Mouse (Mus musculus): ENCODE measurements around the gene Grem1. TPM values are rescaled to one million over a fixed set of nuclear protein-coding genes. Genes with fewer than 3 reads are reported as not detected.
A peak's percentile ranks its signal among the peaks of the same experiment; 100 is the strongest.

Grem1 gene
- polyA plus RNA-seq, 1 experiment: 0.38 TPM

- DNase-seq: peak; percentile 3
- H3K27me3 ChIP-seq (replicated peaks; ENCODE audit: control insufficient read depth, insufficient read depth, low read length): no peaks in the 10 kb centered on the region; the same call in 1 of the 2 replicates
- H3K4me1 ChIP-seq (ENCODE audit: control insufficient read depth, insufficient read depth, low read length): no peaks in the 10 kb centered on the region
- H3K36me3 ChIP-seq (ENCODE audit: control insufficient read depth, insufficient read depth, low read length): no peaks in the 10 kb centered on the region
- H3K27ac ChIP-seq (ENCODE audit: insufficient read depth, low read depth, low read length): no peak overlapping the region
- WGBS: 2% methylated on average over 47 of the region's 47 CpGs
- H3K4me3 ChIP-seq (ENCODE audit: insufficient read depth, low read depth, low read length): no peak overlapping the region
- TF ChIP-seq POLR2A (IDR thresholded peaks at IDR 0.05; ENCODE audit: low read depth, low read length) (no peak), CTCF (conservative IDR thresholded peaks at IDR 0.05; ENCODE audit: insufficient read depth, insufficient read length, low read depth, low read length) (no peak)
These were observed 728 bp downstream of the Grem1 start for GRCm38 (mm10) chr2:113757525-113758310.

DNA sequence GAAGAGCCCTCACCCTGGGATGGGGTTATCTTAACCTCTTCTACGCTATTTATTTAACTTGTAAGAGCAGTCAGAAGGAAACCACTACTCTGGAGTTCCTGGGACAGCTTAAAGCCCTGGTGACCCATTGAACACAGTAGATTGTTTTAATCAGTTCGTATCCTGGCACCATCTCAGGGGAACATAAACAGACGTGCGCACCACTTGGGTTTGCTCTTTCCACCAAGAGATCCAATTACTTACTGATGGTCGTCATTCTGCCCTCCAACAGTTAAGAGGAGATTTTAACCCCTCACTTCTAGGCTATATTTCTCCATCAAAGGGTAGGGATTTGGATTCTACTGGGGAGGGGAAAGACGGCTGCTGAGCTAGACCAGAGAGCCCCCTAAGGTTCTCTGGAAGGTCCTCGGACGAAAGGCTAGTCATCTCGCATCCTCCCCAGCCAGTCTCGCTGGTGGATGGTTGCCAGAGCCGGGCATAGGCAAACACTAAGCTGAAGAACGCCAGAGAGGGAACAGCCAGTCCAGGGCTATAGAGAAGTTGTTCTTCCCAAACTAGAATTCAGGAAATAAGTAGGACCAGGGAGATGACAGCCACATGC is 1.4 kb downstream of the Grem1 start:
- H3K36me3 ChIP-seq (ENCODE audit: control insufficient read depth, insufficient read depth, low read length): no peaks in the 10 kb centered on the region
- H3K4me1 ChIP-seq (ENCODE audit: control insufficient read depth, insufficient read depth, low read length): no peaks in the 10 kb centered on the region
- no peaks in the 10 kb centered on the region; the same call in 1 of the 2 replicates for H3K27me3 ChIP-seq (replicated peaks; ENCODE audit: control insufficient read depth, insufficient read depth, low read length)
- no peak overlapping the region for H3K27ac ChIP-seq (ENCODE audit: insufficient read depth, low read depth, low read length)
- WGBS: 6% methylated on average over 12 of the region's 12 CpGs
- no peak for TF ChIP-seq POLR2A (IDR thresholded peaks at IDR 0.05; ENCODE audit: low read depth, low read length)
- no peak for TF ChIP-seq CTCF (conservative IDR thresholded peaks at IDR 0.05; ENCODE audit: insufficient read depth, insufficient read length, low read depth, low read length)
- no peak for DNase-seq
- H3K4me3 ChIP-seq (ENCODE audit: insufficient read depth, low read depth, low read length): no peak overlapping the region

DNA sequence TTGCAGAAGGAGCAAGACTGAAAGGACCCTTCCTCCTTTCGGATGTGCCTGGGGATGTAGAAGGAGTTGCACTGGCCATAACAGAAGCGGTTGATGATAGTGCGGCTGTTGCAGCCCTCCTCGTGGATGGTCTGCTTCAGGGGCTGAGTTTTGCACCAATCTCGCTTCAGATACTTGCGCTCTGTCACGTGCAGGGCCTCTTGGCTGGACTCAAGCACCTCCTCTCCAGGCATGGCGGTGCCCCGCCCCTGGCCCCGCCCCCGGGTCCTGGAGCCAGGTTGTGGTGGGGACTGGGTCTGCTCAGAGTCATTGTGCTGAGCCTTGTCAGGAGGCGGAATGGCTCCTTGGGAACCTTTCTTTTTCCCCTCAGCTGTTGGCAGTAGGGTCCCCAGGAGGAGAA is 8.7 kb downstream of the Grem1 start:
- Histone ChIP-seq H3K36me3 (ENCODE audit: control insufficient read depth, insufficient read depth, low read length) (no peaks in the 10 kb centered on the region), H3K4me1 (ENCODE audit: control insufficient read depth, insufficient read depth, low read length) (no peaks in the 10 kb centered on the region), H3K27me3 (replicated peaks; ENCODE audit: control insufficient read depth, insufficient read depth, low read length) (no peaks in the 10 kb centered on the region), H3K27ac (ENCODE audit: insufficient read depth, low read depth, low read length) (no peak overlapping the region), H3K4me3 (ENCODE audit: insufficient read depth, low read depth, low read length) (no peak overlapping the region)
- no peak for DNase-seq
- no peak for TF ChIP-seq POLR2A (IDR thresholded peaks at IDR 0.05; ENCODE audit: low read depth, low read length)
- no peak for TF ChIP-seq CTCF (conservative IDR thresholded peaks at IDR 0.05; ENCODE audit: insufficient read depth, insufficient read length, low read depth, low read length)
- WGBS: 82% methylated on average over 12 of the region's 12 CpGs

DNA sequence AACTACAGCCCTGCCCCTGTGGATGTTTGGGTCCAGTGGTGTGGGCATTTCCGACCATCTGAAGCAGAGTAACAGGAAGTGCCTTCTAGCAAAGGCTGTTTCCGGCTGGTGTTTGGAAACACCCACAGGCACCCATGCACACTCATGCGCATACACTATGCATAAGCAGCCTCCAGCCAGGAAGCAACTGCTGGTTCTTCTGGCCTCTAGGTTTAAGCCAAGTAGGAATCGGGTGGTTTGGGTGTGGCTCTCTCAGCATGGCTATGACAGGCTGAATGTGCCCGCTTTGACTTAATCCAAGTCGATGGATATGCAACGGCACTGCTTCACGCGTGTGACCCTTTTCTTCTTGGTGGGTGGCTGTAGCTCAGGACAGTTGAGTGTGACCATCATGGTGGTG is 9.1 kb downstream of the Grem1 start:
- H3K27me3 ChIP-seq (replicated peaks; ENCODE audit: control insufficient read depth, insufficient read depth, low read length): no peaks in the 10 kb centered on the region

GRCm38 (mm10) chr2:113728581-113728980 is 29.9 kb downstream of the Grem1 start:
- H3K27ac ChIP-seq (ENCODE audit: insufficient read depth, low read depth, low read length): no peak overlapping the region
- no peaks in the 10 kb centered on the region for H3K36me3 ChIP-seq (ENCODE audit: control insufficient read depth, insufficient read depth, low read length)
- H3K4me3 ChIP-seq (ENCODE audit: insufficient read depth, low read depth, low read length): no peak overlapping the region
- TF ChIP-seq CTCF (conservative IDR thresholded peaks at IDR 0.05; ENCODE audit: insufficient read depth, insufficient read length, low read depth, low read length) (no peak), POLR2A (IDR thresholded peaks at IDR 0.05; ENCODE audit: low read depth, low read length) (no peak)
- no peaks in the 10 kb centered on the region for H3K4me1 ChIP-seq (ENCODE audit: control insufficient read depth, insufficient read depth, low read length)
- DNase-seq: no peak
- no peaks in the 10 kb centered on the region for H3K27me3 ChIP-seq (replicated peaks; ENCODE audit: control insufficient read depth, insufficient read depth, low read length)
- WGBS: 90% methylated on average over 3 of the region's 3 CpGs

More for the DNA sequence above, 9.1 kb downstream of the Grem1 start:
- no peak overlapping the region for H3K4me3 ChIP-seq (ENCODE audit: insufficient read depth, low read depth, low read length)
- WGBS: 91% methylated on average over 9 of the region's 9 CpGs
- TF ChIP-seq CTCF (conservative IDR thresholded peaks at IDR 0.05; ENCODE audit: insufficient read depth, insufficient read length, low read depth, low read length) (no peak), POLR2A (IDR thresholded peaks at IDR 0.05; ENCODE audit: low read depth, low read length) (no peak)
- no peak for DNase-seq
- H3K4me1 ChIP-seq (ENCODE audit: control insufficient read depth, insufficient read depth, low read length): no peaks in the 10 kb centered on the region
- no peak overlapping the region for H3K27ac ChIP-seq (ENCODE audit: insufficient read depth, low read depth, low read length)
- H3K36me3 ChIP-seq (ENCODE audit: control insufficient read depth, insufficient read depth, low read length): no peaks in the 10 kb centered on the region

- TF ChIP-seq POLR2A (IDR thresholded peaks at IDR 0.05; ENCODE audit: low read depth, low read length): no peak
- no peak for TF ChIP-seq CTCF (conservative IDR thresholded peaks at IDR 0.05; ENCODE audit: insufficient read depth, insufficient read length, low read depth, low read length)
- no peak overlapping the region for H3K4me3 ChIP-seq (ENCODE audit: insufficient read depth, low read depth, low read length)
- H3K36me3 ChIP-seq (ENCODE audit: control insufficient read depth, insufficient read depth, low read length): no peaks in the 10 kb centered on the region
- no peak for DNase-seq
- no peaks in the 10 kb centered on the region for H3K4me1 ChIP-seq (ENCODE audit: control insufficient read depth, insufficient read depth, low read length)
- 57% methylated on average over 2 of the region's 2 CpGs for WGBS
- no peak overlapping the region for H3K27ac ChIP-seq (ENCODE audit: insufficient read depth, low read depth, low read length)
- H3K27me3 ChIP-seq (replicated peaks; ENCODE audit: control insufficient read depth, insufficient read depth, low read length): no peaks in the 10 kb centered on the region
These were observed 43.6 kb downstream of the Grem1 start for GRCm38 (mm10) chr2:113714801-113715200.

- WGBS: 65% methylated on average over 2 of the region's 2 CpGs
- DNase-seq: no peak
- Histone ChIP-seq H3K27ac (ENCODE audit: insufficient read depth, low read depth, low read length) (no peak overlapping the region), H3K4me1 (ENCODE audit: control insufficient read depth, insufficient read depth, low read length) (no peaks in the 10 kb centered on the region), H3K27me3 (replicated peaks; ENCODE audit: control insufficient read depth, insufficient read depth, low read length) (no peaks in the 10 kb centered on the region), H3K36me3 (ENCODE audit: control insufficient read depth, insufficient read depth, low read length) (no peaks in the 10 kb centered on the region), H3K4me3 (ENCODE audit: insufficient read depth, low read depth, low read length) (no peak overlapping the region)
- TF ChIP-seq POLR2A (IDR thresholded peaks at IDR 0.05; ENCODE audit: low read depth, low read length): no peak
- TF ChIP-seq CTCF (conservative IDR thresholded peaks at IDR 0.05; ENCODE audit: insufficient read depth, insufficient read length, low read depth, low read length): no peak
These were observed 45.0 kb downstream of the Grem1 start for GRCm38 (mm10) chr2:113713406-113713805.

Data from kidney, adult 2 months (tissue).